Mouse (Mus musculus) cerebellum, adult 2 months (tissue): ENCODE results near the gene Uqcr10.

Source experiments
- CTCF ChIP-seq: fragments of 200-500 bp; IDR thresholded peaks from 2 replicates; pipeline ENCODE4 v1.5.1; 2011; ENCODE audit warnings: low read depth, mild to moderate bottlenecking, control low read depth, low read length, moderate library complexity, borderline replicate concordance; ENCODE audit not compliant: insufficient read depth
- POLR2A ChIP-seq: fragments of 200-500 bp; IDR thresholded peaks from 2 replicates; pipeline ENCODE4 v1.6.1; 2011; ENCODE audit warnings: low read length, control low read depth, borderline replicate concordance; ENCODE audit not compliant: insufficient read depth

- TF ChIP-seq CTCF (no peak), POLR2A (no peak)
Measured at GRCm38 (mm10) chr11:4685071-4685470, 19.1 kb downstream of the Uqcr10 start.
